Mouse (Mus musculus): ENCODE results near the gene I830077J02Rik.
"Not testable (repeated sequence)": the region's sequence is repeated elsewhere in the genome, so short reads cannot be mapped to it uniquely, and the experiment has no call there.

Gene I830077J02Rik

DNA sequence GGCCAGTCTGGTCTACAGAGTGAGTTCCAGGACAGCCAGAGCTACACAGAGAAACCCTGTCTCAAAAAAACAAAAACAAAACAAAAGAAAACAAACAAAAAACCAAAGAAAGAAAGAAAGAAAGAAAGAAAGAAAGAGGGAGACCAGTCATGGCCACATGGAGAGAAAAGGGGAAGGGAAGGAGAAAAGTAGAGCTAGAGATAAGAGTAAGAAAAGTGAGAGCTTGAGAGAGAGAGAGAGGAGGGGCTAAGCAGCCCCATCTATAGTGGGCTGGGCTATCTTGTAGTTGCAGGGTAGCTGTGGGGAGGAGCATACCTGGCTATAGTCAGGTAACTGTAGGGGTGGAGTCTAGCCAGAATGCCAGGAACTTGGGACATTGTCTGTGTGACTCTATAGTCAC, 11.7 kb downstream of the I830077J02Rik start:
- in situ Hi-C loops (cut with MboI; ENCODE audit: low sequenced_read_pairs), result not testable (repeated sequence)

- in situ Hi-C loops (cut with MboI; ENCODE audit: low sequenced_read_pairs), result no loop called here
These were observed 14.1 kb downstream of the I830077J02Rik start for GRCm38 (mm10) chr3:105918355-105918745.

DNA sequence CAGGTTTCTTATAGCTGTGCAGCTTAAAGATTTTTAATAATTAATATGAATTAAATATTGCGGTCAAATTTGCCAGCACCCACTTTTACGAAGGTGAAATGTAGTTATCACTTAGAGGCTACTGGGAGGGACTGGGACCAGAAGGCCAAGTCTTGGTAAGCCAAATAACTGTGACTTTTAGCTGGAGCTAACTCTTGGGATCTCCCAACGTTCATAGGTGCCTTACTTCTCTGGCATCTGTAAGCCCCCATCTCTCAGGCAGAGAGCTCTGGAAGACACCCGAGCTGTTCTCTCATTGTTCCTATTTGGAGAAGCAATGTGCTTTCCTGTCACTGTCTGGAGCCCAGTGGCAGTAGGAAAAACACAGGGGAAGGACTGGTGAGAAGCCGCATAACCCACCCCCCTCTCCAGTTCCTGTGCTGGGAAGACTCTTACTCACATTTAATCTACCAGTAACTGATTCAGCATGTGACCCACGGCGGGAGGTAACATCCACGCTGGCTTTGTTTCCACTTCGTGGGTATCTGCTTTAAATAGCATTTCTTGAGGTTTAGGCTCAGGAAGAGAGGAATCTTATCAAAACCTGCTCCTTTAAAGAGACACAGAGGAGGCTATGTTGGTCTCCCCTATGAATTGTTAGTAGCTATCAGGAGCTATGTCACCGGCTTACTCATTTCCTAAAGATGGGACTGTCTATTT, 14.7 kb downstream of the I830077J02Rik start:
- in situ Hi-C loops (cut with MboI; ENCODE audit: low sequenced_read_pairs), result no loop called here

- in situ Hi-C loops (cut with MboI; ENCODE audit: low sequenced_read_pairs), result not testable (repeated sequence)
These were observed 16.0 kb downstream of the I830077J02Rik start for GRCm38 (mm10) chr3:105916455-105916854.

GRCm38 (mm10) chr3:105915281-105915680, 17.2 kb downstream of the I830077J02Rik start:
- in situ Hi-C loops (cut with MboI; ENCODE audit: low sequenced_read_pairs), result no loop called here

GRCm38 (mm10) chr3:105913839-105914681, 18.4 kb downstream of the I830077J02Rik start:
- in situ Hi-C loops (cut with MboI; ENCODE audit: low sequenced_read_pairs), result no loop called here

DNA sequence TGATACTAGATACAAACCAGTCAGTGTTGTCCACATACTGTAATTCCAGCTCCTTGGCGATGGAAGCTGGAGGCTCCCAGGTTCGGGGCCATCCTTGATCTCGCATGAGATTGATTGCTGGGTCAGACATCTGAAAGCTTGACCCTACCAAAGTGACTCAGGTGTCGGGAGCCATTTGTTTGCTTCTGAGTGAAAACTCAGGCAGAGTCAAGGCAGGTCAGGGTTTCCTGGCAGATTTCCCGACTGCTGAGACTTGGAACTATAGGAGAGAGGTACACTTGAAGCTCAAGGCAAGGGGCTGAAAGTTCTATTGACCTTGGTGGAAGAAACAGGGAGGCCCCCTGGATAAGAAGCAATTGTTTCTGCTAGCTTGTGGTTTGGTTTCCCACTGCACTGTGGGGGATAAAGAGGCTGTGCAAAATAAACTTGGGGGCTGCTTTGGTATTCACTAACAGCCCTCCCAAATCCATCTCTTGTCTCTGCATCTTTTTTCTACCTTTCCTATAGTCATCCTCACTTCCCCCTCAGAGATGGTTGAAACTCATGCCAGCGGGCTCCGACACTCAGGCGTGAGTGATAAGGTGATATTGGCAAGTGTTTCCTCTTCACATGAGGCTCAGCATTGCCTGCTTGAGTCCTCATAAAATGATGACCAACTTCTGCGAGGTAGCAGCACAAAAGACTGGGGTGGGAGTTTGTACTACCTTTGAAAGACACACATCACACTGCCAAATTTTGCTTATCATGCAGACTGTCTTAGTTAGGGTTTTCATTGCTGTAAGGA, 20.2 kb downstream of the I830077J02Rik start:
- in situ Hi-C loops (cut with MboI; ENCODE audit: low sequenced_read_pairs), result no loop called here

DNA sequence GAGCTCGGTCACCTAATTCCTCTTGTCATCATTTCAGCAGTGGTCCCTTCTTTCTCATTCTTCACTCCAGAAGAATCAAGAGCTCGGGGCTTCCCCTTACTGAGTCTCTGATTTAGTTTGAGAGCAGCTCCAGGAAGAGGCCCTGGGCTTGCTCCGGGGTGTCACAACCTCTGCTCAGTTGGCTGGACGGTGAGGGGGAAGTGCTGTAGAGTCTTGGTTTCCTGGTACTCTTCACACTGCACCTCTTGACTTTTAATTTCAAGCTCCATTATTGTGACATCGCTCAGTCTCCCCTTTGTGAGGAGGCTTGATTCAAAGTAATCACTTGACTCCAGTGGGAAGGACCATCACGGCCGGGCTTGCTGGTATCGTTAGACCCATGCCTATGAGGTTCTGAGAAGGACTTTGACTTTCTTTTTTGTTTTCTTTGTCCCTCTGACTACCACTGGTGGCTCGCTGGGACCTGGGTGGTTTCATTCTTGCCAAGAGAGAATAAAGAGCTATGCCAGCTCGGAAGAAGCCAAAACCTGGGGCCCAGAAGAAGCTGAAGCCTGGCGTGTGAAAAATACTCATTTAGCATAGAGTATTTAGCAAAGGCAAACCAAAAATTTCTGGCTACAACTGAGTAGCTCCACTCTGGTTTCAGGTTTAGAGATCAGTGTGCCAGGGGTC, 21.8 kb downstream of the I830077J02Rik start:
- in situ Hi-C loops (cut with MboI; ENCODE audit: low sequenced_read_pairs), result no loop called here

DNA sequence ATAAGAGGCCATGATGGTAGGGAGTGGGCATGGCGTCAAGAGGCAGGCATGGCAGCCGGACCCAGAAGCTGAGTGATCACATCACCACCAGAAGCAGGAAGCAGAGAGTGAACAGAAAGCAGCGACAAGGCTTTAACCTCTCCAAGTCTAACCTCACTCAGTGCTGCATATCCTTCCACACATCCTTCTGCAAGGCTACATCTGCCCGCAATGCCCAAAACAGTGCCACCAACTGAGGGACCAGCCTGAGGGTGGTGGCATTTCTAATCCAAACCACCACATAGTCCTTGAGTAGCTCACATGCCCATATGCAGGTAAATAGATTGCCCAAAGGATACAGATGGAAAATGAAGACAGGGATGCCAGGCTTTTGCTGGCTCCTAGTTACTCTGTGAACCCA, 23.5 kb downstream of the I830077J02Rik start:
- in situ Hi-C loops (cut with MboI; ENCODE audit: low sequenced_read_pairs), result no loop called here

DNA sequence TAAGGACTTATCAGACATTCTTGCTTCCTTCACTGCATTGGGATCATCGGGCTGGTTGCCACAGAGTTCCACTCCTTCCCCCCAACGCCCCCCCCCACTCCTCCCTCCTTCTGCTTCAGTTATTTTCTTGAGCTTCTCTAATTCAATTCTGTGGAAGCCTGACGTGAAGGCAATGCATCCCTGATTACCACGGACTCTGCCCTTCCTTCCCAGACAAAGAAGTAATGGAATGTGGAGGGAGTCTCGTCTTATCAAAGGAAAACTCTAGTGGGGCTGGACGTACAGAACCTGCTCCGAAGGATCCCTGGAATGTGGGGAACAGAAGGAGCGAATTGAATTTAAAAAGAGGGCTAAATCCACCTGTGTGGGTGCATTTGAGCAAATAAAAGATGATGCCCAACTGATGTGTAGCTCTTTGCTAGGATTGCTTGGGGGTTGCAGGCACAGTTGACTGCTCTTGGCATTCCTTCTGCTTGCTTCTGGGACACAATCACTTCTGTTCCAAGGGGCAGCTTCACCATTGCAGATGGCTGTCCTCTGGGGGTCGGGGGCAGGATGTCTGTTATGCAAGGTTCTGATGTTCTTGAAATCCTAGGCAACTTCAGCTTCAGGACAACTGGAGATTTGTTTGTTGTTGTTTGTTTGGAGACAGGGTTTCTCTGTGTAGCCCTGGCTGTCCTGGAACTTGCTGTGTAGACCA, 24.4 kb downstream of the I830077J02Rik start:
- in situ Hi-C loops (cut with MboI; ENCODE audit: low sequenced_read_pairs), result no loop called here

DNA sequence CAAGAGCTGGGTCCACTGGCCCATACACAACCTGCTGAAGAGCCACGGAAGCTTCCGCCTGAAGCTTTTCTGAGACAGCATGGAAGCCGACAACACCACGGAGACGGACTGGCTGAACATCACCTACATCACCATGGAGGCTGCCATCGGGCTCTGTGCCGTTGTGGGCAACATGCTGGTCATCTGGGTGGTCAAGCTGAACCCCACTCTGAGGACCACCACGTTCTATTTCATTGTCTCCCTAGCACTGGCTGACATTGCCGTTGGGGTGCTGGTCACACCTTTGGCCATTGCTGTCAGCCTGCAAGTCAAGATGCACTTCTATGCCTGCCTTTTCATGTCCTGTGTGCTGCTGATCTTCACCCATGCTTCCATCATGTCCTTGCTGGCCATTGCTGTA, 27.7 kb downstream of the I830077J02Rik start:
- in situ Hi-C loops (cut with MboI; ENCODE audit: low sequenced_read_pairs), result no loop called here

DNA sequence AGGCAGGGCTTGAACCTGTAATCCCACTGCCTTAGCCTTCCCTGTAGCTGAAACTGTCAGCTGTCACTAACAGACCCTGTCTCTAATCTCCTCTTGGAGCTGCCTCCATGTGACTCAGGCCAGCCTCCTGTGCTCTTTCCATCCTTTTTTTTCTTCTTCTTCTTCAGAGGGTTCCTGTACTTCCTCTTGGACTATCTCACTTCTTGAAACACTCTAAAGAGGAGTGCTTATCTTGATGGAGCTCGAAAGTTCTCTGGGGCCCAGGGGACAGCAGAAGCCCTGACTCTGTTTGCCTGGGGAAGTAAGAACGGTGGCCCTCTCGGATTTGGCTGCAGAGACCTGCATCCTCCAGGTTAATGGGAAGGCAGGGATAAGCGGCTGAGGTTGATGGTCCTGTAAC, 28.3 kb downstream of the I830077J02Rik start:
- in situ Hi-C loops (cut with MboI; ENCODE audit: low sequenced_read_pairs), result no loop called here

GRCm38 (mm10) chr3:105901468-105901867, 31.0 kb downstream of the I830077J02Rik start:
- in situ Hi-C loops (cut with MboI; ENCODE audit: low sequenced_read_pairs), result no loop called here

GRCm38 (mm10) chr3:105900716-105901115, 31.7 kb downstream of the I830077J02Rik start:
- in situ Hi-C loops (cut with MboI; ENCODE audit: low sequenced_read_pairs), result no loop called here

GRCm38 (mm10) chr3:105900266-105900665, 32.2 kb downstream of the I830077J02Rik start:
- in situ Hi-C loops (cut with MboI; ENCODE audit: low sequenced_read_pairs), result no loop called here

DNA sequence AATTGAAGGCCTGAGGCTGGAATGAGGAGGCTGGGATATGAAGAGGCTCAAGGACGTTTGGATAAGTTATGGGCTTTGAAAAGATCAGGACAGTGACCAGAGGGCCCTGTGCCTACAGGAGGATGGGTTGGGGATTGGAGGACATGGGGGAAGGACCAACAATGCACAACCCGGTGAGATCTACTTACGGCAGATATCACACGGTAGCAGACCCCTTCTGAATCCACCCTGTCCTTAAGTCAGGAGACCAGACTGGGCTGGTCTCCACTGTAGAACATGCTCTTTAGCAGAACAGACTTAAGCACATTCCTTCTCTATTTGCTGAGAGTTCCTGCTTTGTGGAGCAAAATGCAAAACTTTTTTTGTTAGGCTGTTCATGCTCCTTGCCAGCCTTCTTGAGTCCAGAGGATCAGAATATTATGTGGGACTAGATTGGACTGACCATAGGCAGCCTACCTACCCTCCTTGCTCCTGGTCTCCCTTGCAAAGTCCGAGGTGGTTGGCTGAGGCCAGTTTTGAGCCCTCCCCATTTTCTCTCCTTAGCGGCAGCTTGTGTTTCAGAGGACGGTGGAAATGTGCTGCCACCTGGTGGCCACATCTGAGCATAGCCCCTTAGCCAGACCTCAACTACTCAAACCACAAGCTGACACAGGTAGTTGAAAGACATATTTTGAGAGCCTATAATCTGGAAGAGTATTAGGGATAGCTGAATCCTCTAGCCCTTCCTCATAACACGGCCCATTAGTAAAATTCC, 32.9 kb downstream of the I830077J02Rik start:
- in situ Hi-C loops (cut with MboI; ENCODE audit: low sequenced_read_pairs), result loop anchor here (5.0 to 10.0 kb wide), 2 partner anchors 105 to 212 kb away; partner anchors contain the start of gene Ddx20

GRCm38 (mm10) chr3:105898861-105899260, 33.6 kb downstream of the I830077J02Rik start:
- in situ Hi-C loops (cut with MboI; ENCODE audit: low sequenced_read_pairs), result loop anchor here (5.0 to 10.0 kb wide), 2 partner anchors 104 to 212 kb away; partner anchors contain the start of gene Ddx20

DNA sequence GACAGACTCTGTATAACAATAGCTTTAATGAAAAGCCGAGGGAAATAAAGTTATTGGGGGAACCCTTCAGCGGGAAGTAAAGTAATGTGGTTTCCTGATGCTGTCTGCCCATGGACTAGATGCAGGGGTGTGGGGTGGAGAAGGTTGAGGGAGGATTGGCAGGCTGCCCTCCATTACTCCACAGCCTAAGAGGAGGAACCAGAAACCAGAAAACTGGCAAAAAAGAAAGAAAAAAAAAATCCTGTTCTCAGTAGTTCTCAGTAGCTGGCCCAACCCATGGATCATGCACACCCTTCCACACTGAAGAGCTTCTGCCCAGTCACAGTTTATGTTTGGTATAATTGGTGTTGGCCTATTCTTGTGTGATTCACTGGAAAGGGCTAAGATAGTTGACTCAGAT, 34.1 kb downstream of the I830077J02Rik start:
- in situ Hi-C loops (cut with MboI; ENCODE audit: low sequenced_read_pairs), result loop anchor here (5.0 to 10.0 kb wide), 2 partner anchors 104 to 211 kb away; partner anchors contain the start of gene Ddx20

DNA sequence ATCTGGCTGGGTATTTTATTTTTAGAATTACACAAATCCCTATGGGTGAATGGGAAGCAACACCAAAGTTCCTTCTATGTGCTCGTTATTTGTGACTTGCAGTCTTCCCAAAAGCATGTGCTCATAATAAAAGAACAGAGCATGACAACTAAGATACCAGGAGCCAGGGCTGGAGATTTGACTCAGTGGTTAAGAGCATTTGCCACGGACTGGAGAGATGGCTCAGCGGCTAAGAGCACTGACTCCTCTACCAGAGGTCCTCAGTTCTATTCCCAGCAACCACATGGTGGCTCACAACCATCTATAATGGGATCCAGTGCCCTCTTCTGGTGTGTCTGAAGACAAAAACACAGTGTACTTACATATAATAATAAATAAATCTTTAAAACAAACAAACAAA, 35.7 kb downstream of the I830077J02Rik start:
- in situ Hi-C loops (cut with MboI; ENCODE audit: low sequenced_read_pairs), result loop anchor here (5.0 to 10.0 kb wide), 2 partner anchors 102 to 210 kb away; partner anchors contain the start of gene Ddx20

Measured in CH12F3 (cell line).